Mouse (Mus musculus) bone marrow macrophage, adult 2 months (primary cell): ENCODE measurements around the gene Rras.

Source experiments
- CTCF ChIP-seq: IDR thresholded peaks from 2 replicates; pipeline ENCODE4 v1.5.1; 2012; ENCODE audit warnings: low read depth, mild to moderate bottlenecking, low read length, moderate library complexity
- POLR2A ChIP-seq: IDR thresholded peaks from 2 replicates; pipeline ENCODE4 v1.6.1; 2012; ENCODE audit warnings: mild to moderate bottlenecking, low read depth, low read length, borderline replicate concordance

GRCm38 (mm10) chr7:45004546-45004945 lies 13.2 kb upstream of the Rras start:
- TF ChIP-seq CTCF = no peak
- no peak for TF ChIP-seq POLR2A
